Mouse (Mus musculus): ENCODE results near the gene Emid1.

Emid1 gene

DNA sequence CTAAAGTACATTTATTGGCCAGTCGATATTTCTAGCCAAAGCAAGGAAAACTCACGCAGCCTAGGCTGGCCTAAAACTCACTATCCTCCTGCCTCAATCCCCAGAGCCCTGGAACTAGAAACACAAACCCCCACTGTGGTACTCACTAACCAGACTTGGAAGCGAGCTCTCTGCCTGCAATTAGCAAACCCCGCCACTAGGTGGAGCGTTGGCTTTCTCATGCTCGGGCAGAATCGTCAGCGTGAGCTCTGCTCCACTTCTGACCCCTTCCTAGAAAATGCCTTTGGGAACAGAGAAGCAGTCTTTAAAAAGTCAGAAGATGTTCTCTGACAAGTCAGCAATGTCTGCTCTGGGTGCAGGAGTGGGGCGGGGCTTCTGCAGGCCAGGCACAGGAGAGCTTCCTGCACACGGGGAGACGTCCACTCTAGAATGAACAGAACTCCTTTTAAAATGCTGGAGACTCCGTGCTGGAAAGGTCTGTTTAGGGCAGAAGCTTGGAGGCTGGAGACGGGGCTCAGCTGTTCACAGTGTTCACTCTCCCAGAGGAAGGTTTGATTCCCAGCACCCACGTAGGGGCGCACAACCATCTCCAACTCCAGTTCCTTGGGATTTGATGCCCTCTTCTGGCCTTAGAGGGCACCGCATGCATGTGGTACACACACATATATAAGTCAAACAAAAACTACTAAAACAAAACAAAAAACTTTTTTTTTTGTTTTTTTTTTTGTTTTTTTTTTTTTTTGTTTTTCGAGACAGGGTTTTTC lies 8.8 kb upstream of the Emid1 start:
- DNase-seq (ENCODE audit: low spot score): no peak

DNA sequence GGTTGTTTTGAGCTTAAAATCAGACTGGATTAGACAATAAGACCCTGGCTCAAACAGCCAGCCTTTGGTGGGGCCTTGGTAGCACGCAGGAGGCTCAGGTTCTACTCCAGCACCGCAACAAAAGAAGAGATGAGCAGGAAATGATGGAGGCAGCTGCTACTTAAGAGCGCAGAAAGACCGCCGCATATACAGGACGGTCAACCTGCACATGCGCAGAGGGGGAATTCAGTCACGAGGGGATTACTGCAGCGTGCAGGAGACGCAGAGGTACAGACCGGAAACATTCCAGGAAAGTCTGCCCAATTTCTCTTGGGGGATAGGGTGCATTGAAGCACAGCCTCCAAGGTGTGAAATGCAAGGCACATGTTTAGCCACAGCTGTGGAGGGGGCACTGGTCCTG lies 6.0 kb upstream of the Emid1 start:
- DNase-seq (ENCODE audit: low spot score): no peak

DNA sequence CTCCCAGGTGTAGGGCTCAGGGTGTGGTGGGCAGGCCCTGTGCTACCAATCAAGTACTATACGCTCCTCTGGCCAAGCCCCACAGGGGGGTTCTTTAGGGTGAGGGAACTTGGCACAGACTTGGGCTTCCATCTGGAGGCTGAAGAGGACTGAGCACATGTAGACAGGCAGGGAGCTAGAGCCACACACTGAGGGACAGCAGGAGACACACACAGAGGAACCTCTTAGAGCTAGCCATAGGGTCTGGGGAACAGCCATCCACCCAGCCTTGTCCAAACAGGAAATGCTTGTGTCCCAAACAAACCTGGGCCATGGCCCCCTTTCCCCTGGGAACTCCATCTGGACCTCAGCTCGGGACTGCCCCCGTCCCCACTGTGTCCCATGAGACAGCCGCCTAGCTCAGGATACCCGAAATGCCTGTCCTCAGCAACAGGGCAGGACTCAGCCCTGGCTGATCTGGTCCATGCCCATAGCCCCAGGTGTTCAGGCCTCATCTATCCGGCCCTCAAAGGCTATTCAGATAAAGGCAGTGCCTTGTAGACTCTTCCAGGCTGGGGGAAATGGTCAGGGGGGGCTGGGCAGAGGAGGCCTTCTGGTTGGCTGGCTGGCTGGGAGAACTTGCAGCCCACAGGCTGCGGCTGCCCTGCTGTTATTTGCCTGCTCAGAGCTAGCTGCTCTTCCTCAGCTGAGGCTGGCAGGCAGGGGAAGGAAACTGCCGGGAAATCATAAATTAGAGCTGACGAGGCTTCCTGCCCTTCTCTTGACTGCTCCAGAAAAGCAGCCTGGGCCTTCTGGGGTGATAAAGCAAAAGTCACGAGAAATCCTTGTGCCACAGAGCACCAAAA lies 3.1 kb upstream of the Emid1 start:
- no peak for DNase-seq (ENCODE audit: low spot score)

DNA sequence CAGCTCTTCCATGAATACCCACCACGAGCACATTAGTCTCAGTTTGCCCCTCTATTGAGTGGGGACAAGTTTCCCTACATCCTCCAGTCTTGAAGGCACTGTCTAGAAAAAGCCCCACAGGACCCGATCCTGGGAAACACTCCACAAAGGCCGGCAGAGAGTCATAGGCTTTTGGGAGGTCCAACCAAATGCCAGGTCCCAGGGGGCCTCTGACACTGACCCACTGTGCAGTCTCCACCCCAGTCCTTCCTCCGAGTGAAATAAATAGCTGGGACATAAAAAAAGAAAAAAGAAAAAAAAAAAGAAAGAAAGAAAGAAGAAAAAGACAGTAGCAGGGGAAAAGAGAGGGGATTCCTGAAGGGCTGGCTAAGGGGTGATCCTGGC lies 818 bp downstream of the Emid1 start:
- no peak for DNase-seq (ENCODE audit: low spot score)

DNA sequence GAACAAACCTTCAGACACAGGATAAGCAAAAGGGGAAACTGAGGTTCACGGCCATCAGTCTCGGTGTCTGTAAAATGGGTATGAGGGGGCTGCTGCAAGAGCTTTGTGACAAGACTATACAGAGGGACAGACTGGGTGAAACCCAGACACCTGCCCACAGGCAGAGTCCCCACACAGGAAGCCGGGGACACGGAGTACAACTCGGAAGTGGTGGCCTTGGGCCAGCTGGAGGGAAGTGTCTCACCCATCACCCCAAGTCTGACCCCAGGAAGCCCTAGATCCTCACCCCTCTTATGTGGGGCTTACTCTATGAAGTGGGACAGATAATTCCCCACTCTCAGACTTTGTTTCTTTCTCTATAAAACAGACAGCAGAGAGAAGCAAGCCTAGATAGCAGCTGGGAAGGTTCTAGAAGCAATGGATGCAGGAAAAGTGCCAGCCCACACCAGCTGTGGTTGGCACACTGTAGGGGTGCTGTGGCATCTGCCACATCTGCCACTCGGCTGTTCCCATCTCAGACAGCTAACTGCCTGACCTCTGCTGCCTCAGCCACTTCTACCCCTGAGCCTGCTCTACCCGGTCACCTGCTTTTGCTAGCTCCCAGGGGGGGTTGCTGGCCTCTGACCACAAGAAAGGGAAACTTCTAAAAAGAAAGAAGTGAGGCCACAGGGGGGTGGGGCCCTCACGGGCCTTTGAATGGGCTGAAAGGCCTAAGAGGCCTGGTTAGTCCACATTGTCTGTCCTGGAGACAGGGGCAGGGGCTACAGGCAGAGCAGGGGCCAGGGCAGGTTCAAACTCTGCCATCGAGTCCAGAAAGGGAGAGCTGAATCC lies 1.4 kb downstream of the Emid1 start:
- DNase-seq (ENCODE audit: low spot score): no peak

DNA sequence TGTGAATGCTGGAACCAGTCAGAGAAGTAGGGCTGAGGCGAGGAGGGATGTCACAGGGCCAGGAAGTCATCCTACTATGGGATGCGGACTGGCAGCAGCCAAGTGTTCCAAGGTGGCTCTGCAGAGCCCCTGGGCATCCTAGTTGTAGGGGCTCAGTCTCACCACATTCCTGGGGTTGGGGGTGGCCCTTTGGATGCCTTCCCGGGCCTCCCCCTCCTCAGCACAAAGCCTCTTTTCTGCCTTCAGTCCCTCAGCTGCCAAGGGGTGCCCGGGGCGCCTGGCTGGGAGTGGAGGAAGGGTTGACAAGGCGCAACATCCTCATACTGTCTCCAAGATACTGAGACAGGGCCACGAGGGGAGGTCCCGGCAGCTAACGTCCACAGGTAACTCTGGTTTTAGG lies 2.1 kb downstream of the Emid1 start:
- no peak for DNase-seq (ENCODE audit: low spot score)

DNA sequence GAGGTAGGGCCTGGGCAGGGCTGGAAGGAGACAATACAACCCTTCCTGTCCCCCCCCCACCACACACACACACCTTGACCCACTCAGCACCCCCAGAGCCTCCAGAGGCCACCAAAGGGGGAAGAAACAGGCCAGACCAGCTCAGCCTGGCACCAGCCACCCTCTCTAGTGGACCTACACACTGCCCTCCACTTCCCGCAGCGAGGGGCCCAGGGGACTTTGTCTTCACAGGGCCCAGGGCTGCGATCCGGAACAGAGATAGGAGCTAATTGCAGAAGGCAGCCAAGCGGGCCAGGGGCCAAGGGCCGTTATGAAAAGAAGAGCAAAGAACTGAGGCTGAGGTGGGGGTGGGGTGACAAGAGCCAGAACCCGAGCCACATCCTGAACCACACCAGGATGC lies 2.8 kb downstream of the Emid1 start:
- DNase-seq (ENCODE audit: low spot score): no peak

DNA sequence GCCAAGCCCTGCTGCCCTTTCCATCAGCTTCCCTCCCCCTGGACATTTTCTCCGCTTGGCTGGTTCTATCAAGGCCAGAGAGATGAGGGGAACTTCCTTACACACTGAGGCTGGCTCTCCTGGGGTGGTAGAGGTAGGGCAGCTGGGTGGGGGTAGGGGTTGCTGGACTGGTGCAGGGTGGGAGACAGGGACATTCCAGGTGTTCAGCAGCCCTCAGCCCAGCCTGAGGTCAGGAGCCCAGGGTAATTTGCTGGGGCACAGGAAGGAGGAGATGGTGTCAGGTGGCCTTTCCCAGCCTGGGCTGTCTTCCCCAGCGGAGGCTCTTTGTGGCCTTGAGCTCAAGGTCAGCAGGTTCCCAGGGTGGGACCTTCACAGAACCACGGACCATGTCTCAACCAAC lies 6.5 kb downstream of the Emid1 start:
- DNase-seq (ENCODE audit: low spot score): no peak

DNA sequence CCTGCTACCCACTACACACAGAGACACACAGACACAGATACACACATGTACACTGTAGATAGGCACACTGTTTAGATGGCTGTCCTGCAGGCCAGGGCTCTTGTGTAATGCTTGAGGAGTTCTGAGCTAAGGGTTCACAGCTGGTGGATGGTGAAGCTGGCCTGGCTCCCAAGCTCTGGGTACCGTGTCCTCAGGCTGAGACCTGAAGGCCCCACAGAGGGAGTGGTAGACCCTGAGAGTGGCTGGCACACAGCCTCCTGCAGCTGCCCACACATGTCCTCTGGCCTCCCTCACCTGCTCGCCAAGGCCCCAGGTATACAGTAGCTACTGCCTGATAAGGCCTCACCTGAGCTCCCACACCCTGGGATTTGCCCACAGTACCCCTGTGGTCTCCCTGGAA lies 10.1 kb downstream of the Emid1 start:
- no peak for DNase-seq (ENCODE audit: low spot score)

DNA sequence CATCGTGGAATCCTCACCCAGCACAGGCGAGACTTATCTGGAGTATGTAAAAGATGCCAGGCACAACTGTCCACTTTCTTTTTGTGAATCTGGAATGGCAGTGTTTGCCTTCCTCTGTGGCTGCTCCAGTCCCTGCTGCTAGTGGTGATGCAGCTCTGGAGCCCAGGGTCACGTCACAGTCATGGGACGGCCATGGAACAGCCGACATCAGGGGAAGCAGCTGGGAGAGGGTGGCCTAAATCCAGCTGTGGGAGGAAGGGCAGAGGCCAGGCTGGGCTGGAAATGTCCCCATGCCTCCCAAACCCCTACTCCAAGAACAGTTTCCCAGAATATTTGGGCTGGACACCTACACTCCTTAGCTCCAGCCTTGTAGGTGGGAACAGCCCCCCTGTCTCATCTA lies 10.8 kb downstream of the Emid1 start:
- DNase-seq (ENCODE audit: low spot score): no peak

DNA sequence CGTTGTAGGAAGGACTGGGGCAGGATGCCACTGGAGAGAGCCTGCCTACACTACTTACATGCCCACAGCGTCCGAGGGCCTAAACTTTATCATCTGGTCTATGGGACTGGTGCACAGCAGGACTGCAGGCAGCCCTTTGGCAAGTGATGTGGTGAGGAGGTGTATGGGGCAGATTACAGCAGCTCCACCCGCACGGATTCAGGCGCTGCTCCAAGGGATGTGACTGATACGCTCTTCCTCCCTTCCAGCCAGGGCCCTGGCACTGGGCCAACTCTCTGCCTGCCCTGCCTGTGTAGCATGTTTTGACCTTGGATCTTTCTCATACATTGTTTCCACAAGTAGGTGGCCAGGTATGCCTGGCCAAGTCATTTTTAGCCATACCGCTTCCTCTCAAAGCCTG lies 11.4 kb downstream of the Emid1 start:
- peak; percentile 74 for DNase-seq (ENCODE audit: low spot score)

DNA sequence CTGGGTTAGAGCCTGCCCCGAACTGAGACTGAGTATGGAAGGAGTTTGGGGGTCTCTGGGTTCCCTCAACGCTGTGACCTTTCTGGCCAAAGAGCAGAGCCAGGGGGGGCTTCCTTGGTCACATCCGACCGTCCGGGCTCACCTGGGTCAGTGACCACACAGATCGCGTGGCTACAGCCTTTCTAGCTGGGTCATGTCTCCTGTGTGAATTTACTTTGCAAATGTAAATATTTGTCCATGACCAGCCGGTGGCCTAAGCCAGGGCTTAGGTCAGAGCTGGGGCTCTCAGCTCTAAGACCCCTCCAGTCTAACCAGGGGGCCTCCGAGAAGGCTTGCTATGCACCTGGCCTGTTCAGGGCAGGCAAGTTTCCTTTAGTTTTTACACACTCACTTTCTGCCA lies 12.7 kb downstream of the Emid1 start:
- DNase-seq (ENCODE audit: low spot score): no peak

DNA sequence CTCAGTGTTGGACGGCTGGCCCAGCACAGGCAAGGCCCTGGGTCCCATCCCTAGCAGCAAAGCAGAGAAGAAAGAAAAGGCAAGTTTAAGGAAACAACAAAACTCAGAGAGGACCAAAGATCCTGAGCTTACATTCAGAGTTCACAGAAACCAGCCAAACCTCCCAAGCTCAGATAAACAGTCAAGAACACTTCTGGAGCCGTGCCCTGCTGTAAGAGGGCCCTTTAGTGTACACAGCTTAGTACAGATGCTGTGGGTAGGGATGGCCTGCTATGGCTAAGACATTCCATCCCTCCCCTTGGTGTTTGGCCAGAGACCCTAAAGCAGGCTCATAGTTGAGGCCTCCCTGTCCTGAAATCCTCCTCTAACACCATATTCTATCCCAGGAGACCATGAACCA lies 13.4 kb downstream of the Emid1 start:
- DNase-seq (ENCODE audit: low spot score): no peak

DNA sequence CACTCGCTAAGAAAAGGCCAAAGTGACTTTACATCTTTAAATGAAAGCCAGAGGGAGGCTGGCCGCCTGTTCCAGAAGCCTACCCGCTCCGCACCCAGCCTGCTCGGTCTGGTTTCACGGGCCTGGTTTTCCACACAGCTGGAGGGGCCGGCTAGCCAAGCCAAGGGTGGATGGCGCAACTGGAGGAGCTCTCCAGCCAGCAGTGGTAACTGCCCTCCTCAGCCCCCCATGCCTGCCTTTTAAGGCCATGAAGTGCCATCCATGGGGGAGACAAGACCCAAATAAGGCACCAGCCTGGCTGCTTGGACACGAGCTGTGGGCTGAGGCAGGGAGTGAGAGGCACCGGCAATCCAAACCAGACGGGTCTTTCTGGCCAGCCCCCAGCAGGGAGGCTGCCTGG lies 16.1 kb downstream of the Emid1 start:
- no peak for DNase-seq (ENCODE audit: low spot score)

DNA sequence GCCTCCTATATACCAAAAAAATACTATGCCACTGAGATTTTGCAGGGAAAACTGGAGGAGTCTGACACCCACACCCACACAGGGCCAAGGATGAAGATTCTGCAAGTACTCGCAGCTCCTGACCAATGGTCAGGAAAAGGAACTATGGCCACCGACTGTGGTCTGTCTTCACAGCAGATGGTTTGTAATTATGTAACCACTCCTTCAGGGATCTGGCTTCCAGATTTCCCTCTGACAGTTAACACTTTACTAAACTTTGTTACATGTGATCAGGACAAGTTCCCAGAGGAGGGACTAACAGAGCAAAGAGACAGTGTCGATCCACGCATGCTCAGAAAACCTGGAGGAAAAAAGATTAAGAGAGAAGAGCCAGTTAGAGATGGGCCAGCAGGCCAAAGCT lies 19.3 kb downstream of the Emid1 start:
- no peak for DNase-seq (ENCODE audit: low spot score)

DNA sequence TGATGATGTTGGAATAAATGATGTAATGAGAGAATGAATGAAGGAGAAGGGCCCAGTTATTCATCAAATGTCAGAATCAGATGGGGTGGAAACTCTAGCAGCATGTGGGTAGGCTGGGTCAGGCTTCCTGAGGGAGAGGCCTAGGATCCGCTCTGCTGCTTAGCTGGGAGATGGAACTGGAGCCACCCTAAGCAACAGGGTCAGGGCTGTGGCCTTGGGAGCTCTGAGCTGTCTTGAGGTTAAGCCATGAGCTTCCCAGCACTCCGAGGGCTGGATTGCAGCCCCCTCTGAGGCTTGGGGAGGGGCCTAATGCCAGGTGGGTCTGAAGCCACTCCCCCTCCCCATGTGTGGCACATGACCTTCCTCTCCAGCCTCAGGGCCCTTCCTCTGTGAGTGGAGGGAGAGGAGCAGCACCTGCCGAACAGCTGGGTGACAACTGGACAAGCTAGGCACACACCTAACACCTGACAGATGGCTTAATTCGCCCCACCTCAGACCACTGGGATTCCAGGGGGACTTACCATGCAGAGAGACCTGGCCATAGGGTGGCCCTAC lies 21.9 kb downstream of the Emid1 start:
- DNase-seq (ENCODE audit: low spot score): no peak

DNA sequence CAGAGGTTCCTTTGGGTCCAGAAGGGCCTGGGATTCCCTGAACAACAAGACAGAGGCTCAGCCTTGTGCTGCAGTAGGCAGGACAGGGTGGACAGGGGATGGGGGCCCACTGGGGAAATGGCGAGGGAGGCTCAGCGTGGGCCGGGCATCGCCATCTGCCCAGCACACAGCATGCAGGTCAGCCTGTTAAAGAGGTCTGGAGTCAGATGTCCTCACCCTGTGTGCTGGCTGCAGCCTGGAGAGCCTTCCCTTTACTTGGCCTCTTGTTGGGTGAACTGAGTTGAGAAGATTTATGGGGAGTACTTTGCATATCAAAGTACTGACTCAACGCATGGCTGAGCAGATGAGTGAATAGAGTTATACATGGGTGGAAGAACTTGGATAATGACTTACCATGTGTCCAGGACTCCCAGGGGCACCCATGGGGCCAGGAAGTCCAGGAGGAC lies 23.0 kb downstream of the Emid1 start:
- DNase-seq (ENCODE audit: low spot score): no peak

DNA sequence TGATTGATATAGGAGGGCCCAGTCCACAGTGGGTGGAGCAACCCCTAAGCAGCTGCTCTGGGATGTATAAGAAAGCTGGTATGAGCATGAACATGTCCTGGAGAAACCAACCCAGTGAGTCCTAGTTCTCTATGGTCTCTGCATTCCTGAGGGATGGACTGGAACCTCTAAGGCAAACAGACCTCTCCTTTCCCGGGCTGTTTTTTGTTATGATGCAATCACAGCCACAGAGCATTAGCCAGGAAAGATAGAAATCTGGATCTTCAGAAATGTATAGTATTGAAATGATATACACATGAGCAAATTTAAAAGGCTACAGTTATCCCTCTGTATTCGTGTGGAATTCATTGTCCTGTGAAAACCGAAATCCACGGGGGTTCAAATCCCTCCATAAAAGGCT lies 26.3 kb downstream of the Emid1 start:
- no peak for DNase-seq (ENCODE audit: low spot score)

DNA sequence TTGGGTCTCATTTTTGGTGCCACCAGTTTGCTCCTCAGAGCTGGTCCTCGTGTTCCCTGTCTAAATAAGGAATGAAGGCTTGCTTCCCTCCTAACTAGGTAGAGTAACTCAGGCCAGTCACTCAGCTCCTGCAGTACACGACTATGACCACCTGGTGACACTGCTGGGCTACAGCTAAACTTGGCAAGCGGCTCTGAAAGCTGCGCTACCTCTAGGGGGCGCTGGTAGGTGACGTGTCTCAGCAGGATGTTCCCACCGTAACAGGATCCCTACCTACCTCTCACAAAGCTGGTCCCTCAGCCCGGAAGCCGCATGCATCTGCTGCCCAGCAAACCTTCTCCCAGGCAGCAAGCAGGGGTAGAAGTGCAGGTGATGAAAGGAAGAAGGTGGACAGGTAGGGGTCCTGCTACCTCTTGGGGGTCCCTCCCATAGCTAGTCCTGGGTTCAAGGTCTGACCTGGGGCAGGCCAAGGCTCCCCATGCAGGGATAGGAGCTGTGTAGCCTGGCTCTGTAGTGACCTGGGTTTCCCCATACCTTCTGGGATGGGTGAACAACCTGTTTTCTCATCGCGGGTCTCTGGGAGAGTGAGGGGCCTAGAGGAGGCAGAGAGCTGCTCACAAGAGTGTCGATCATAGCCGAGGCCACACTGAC lies 37.0 kb downstream of the Emid1 start:
- DNase-seq (ENCODE audit: low spot score): peak; percentile 42

DNA sequence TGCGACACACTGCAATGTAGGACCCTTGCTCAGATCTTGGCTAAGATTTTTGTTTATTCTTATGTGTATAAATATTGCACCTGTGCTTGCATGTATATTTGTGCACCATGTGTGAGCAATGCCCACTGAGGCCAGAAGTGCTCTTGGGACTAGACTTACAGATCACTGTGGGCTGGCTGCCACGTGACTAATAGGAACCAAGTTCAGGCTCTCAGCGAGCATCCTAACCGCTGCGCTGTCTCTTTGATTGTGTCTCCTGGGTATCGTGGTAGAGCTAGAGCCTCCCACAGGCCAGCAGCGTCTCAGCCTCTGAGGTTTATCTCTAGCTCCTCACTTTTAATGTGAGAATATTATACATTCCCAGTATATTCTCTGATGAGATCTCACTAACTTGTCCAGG lies 38.4 kb downstream of the Emid1 start:
- no peak for DNase-seq (ENCODE audit: low spot score)

DNA sequence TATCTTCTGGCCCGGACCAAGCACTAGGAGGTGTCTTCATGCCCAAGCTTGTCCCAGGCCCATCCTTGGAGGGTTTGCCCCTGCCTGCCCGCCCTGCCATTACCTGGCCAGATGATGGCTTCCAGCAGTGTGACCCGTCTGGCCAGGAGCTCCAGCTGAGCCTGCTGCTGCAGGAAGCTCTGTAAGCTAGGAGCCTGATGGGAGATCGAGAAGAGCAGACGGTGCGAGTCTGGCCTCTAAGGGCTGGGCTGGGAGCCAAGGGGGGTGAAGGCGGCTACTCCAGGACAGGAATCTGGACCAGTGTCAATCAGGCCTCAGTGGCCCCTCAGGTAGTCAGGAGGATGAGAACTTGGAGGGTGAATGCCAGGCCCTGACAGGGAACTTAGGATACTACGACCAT lies 42.6 kb downstream of the Emid1 start:
- DNase-seq (ENCODE audit: low spot score): no peak

DNA sequence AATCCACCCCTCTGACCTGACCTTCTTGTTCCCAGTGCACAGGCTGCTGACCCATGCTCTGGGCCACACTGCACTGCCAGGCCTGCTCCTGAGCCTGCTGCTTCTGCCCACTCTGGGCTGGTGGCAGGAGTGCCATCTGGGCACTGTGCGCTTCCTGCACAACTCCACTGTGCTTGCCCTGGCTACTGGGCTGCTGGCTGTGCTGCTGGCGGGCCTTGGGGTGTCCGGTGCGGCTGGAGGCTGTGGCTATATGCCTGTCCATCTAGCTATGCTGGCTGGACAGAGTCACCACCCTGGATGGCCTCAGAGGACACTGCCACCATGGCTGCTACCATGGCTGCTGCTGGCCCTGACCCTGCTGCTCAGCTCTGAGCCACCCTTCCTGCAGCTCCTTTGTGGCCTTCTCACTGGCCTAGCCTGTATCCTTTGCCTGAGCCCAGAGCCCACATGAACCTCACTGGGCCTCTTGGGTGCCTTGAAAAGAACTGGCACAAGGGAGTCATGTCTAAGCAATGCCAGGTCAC lies 48.0 kb downstream of the Emid1 start:
- DNase-seq (ENCODE audit: low spot score): no peak
